Mouse (Mus musculus): ENCODE data around the gene Coa3. TPM values are rescaled to one million over a fixed set of nuclear protein-coding genes. Genes with fewer than 3 reads are reported as not detected.

The Coa3 gene
- polyA plus RNA-seq, 1 experiment from 2014 or later, result 204 TPM

- no peak overlapping the region for H3K27ac ChIP-seq (replicated peaks; ENCODE audit: low read depth, low read length)
- no peaks in the 10 kb centered on the region for H3K9me3 ChIP-seq (ENCODE audit: control insufficient read depth, low read length)
- peak overlapping the region; percentile 3; the same call in 1 of the 2 replicates for H3K4me3 ChIP-seq (ENCODE audit: low read depth, low read length)
- peaks cover 12% of the 10 kb centered on the region for H3K4me1 ChIP-seq (ENCODE audit: control insufficient read depth, insufficient read depth, low read length)
- WGBS, result 29% methylated on average over 27 of the region's 27 CpGs
- DNase-seq (ENCODE audit: low spot score) (no peak), ATAC-seq (ENCODE audit: insufficient number of reproducible peaks, low FRiP score, low TSS enrichment, low read depth) (no peak)
- H3K9ac ChIP-seq (ENCODE audit: low read length), result no peak overlapping the region
- peak overlapping the region; percentile 17; the same call in 1 of the 2 replicates for H3K4me2 ChIP-seq (ENCODE audit: low read depth, severe bottlenecking)
- H3K27me3 ChIP-seq (ENCODE audit: control insufficient read depth, insufficient read depth, low read length), result peaks cover 5% of the 10 kb centered on the region; the same call in 1 of the 2 replicates
- peaks cover 2% of the 10 kb centered on the region; the same call in 1 of the 2 replicates for H3K36me3 ChIP-seq (ENCODE audit: control insufficient read depth, insufficient read depth, low read length)
Observed at GRCm38 (mm10) chr11:101276319-101277070, 2.4 kb downstream of the Coa3 start.

- no peak for ATAC-seq (ENCODE audit: insufficient number of reproducible peaks, low FRiP score, low TSS enrichment, low read depth)
- H3K27me3 ChIP-seq (ENCODE audit: control insufficient read depth, insufficient read depth, low read length), result peaks cover 5% of the 10 kb centered on the region; the same call in 1 of the 2 replicates
- no peak for DNase-seq (ENCODE audit: low spot score)
- H3K9me3 ChIP-seq (ENCODE audit: control insufficient read depth, low read length), result no peaks in the 10 kb centered on the region
- H3K27ac ChIP-seq (replicated peaks; ENCODE audit: low read depth, low read length), result no peak overlapping the region
- H3K4me1 ChIP-seq (ENCODE audit: control insufficient read depth, insufficient read depth, low read length), result peaks cover 12% of the 10 kb centered on the region
- H3K4me2 ChIP-seq (ENCODE audit: low read depth, severe bottlenecking), result no peak overlapping the region
- peaks cover 2% of the 10 kb centered on the region; the same call in 1 of the 2 replicates for H3K36me3 ChIP-seq (ENCODE audit: control insufficient read depth, insufficient read depth, low read length)
- 68% methylated on average over 4 of the region's 4 CpGs for WGBS
- H3K4me3 ChIP-seq (ENCODE audit: low read depth, low read length), result no peak overlapping the region
- H3K9ac ChIP-seq (ENCODE audit: low read length), result no peak overlapping the region
Observed at GRCm38 (mm10) chr11:101275309-101275708, 3.6 kb downstream of the Coa3 start.

GRCm38 (mm10) chr11:101272446-101272845 lies 6.5 kb downstream of the Coa3 start:
- H3K9me3 ChIP-seq (ENCODE audit: control insufficient read depth, low read length), result no peaks in the 10 kb centered on the region
- peaks cover 2% of the 10 kb centered on the region; the same call in 1 of the 2 replicates for H3K36me3 ChIP-seq (ENCODE audit: control insufficient read depth, insufficient read depth, low read length)
- WGBS, result 83% methylated on average over 3 of the region's 3 CpGs
- ATAC-seq (ENCODE audit: insufficient number of reproducible peaks, low FRiP score, low TSS enrichment, low read depth) (no peak), DNase-seq (ENCODE audit: low spot score) (no peak)
- H3K9ac ChIP-seq (ENCODE audit: low read length), result no peak overlapping the region
- H3K27ac ChIP-seq (replicated peaks; ENCODE audit: low read depth, low read length), result no peak overlapping the region
- no peak overlapping the region for H3K4me2 ChIP-seq (ENCODE audit: low read depth, severe bottlenecking)
- H3K27me3 ChIP-seq (ENCODE audit: control insufficient read depth, insufficient read depth, low read length), result peaks cover 9% of the 10 kb centered on the region; the same call in 1 of the 2 replicates
- no peak overlapping the region for H3K4me3 ChIP-seq (ENCODE audit: low read depth, low read length)
- H3K4me1 ChIP-seq (ENCODE audit: control insufficient read depth, insufficient read depth, low read length), result peaks cover 6% of the 10 kb centered on the region

- Histone ChIP-seq H3K9me3 (ENCODE audit: control insufficient read depth, low read length) (no peaks in the 10 kb centered on the region), H3K27me3 (ENCODE audit: control insufficient read depth, insufficient read depth, low read length) (peaks cover 17% of the 10 kb centered on the region), H3K9ac (ENCODE audit: low read length) (no peak overlapping the region), H3K36me3 (ENCODE audit: control insufficient read depth, insufficient read depth, low read length) (no peaks in the 10 kb centered on the region), H3K4me1 (ENCODE audit: control insufficient read depth, insufficient read depth, low read length) (0 out of 2 replicates have a peak, but pooled peaks cover 4% of the 10 kb centered on the region), H3K4me3 (ENCODE audit: low read depth, low read length) (no peak overlapping the region), H3K27ac (replicated peaks; ENCODE audit: low read depth, low read length) (no peak overlapping the region), H3K4me2 (ENCODE audit: low read depth, severe bottlenecking) (no peak overlapping the region)
- DNase-seq (ENCODE audit: low spot score), result no peak
- WGBS, result 17% methylated on average over 10 of the region's 10 CpGs
- no peak for ATAC-seq (ENCODE audit: insufficient number of reproducible peaks, low FRiP score, low TSS enrichment, low read depth)
Observed at GRCm38 (mm10) chr11:101269577-101270116, 9.3 kb downstream of the Coa3 start.

- WGBS, result 24% methylated on average over 6 of the region's 6 CpGs
- Histone ChIP-seq H3K4me2 (ENCODE audit: low read depth, severe bottlenecking) (no peak overlapping the region; the same call in 1 of the 2 replicates), H3K36me3 (ENCODE audit: control insufficient read depth, insufficient read depth, low read length) (no peaks in the 10 kb centered on the region), H3K9me3 (ENCODE audit: control insufficient read depth, low read length) (no peaks in the 10 kb centered on the region), H3K4me1 (ENCODE audit: control insufficient read depth, insufficient read depth, low read length) (peaks cover 16% of the 10 kb centered on the region; the same call in 1 of the 2 replicates), H3K4me3 (ENCODE audit: low read depth, low read length) (no peak overlapping the region), H3K27me3 (ENCODE audit: control insufficient read depth, insufficient read depth, low read length) (peaks cover 46% of the 10 kb centered on the region), H3K9ac (ENCODE audit: low read length) (no peak overlapping the region), H3K27ac (replicated peaks; ENCODE audit: low read depth, low read length) (no peak overlapping the region)
- no peak for ATAC-seq (ENCODE audit: insufficient number of reproducible peaks, low FRiP score, low TSS enrichment, low read depth)
- DNase-seq (ENCODE audit: low spot score), result no peak
Observed at GRCm38 (mm10) chr11:101265906-101266305, 13.0 kb downstream of the Coa3 start.

DNA sequence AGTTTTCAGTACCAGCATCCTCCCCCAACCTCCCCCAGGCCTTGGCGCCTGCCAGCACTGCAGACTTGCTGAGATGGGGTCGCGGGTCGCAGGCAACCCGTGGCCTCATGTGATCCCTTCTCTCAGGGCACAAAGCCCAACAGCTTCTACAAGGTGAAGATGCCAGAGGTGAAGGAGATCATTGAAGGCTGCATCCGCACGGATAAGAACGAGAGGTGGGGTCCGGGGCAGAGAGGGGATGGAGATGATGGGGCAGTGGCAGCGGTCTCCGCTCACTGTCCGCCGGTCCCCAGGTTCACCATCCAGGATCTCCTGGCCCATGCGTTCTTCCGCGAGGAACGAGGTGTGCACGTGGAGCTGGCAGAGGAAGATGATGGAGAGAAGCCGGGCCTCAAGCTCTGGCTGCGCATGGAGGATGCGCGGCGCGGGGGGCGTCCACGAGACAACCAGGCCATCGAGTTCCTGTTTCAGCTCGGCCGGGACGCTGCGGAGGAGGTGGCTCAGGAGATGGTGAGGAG lies 13.9 kb downstream of the Coa3 start:
- ATAC-seq (ENCODE audit: insufficient number of reproducible peaks, low FRiP score, low TSS enrichment, low read depth) (no peak), DNase-seq (ENCODE audit: low spot score) (peak; percentile 62)
- Histone ChIP-seq H3K4me2 (ENCODE audit: low read depth, severe bottlenecking) (peak overlapping the region; percentile 44), H3K9ac (ENCODE audit: low read length) (peak overlapping the region; percentile 36), H3K9me3 (ENCODE audit: control insufficient read depth, low read length) (no peaks in the 10 kb centered on the region), H3K4me3 (ENCODE audit: low read depth, low read length) (peak overlapping the region; percentile 30), H3K4me1 (ENCODE audit: control insufficient read depth, insufficient read depth, low read length) (peaks cover 16% of the 10 kb centered on the region; the same call in 1 of the 2 replicates), H3K36me3 (ENCODE audit: control insufficient read depth, insufficient read depth, low read length) (no peaks in the 10 kb centered on the region; the same call in 1 of the 2 replicates), H3K27me3 (ENCODE audit: control insufficient read depth, insufficient read depth, low read length) (peaks cover 46% of the 10 kb centered on the region), H3K27ac (replicated peaks; ENCODE audit: low read depth, low read length) (no peak overlapping the region)
- 3% methylated on average over 31 of the region's 31 CpGs for WGBS

- peaks cover 46% of the 10 kb centered on the region for H3K27me3 ChIP-seq (ENCODE audit: control insufficient read depth, insufficient read depth, low read length)
- H3K36me3 ChIP-seq (ENCODE audit: control insufficient read depth, insufficient read depth, low read length), result no peaks in the 10 kb centered on the region; the same call in 1 of the 2 replicates
- H3K4me1 ChIP-seq (ENCODE audit: control insufficient read depth, insufficient read depth, low read length), result peaks cover 25% of the 10 kb centered on the region; the same call in 1 of the 2 replicates
- no peaks in the 10 kb centered on the region for H3K9me3 ChIP-seq (ENCODE audit: control insufficient read depth, low read length)
- H3K27ac ChIP-seq (replicated peaks; ENCODE audit: low read depth, low read length), result no peak overlapping the region
- H3K4me2 ChIP-seq (ENCODE audit: low read depth, severe bottlenecking), result no peak overlapping the region
- no peak overlapping the region for H3K9ac ChIP-seq (ENCODE audit: low read length)
- 7% methylated on average over 3 of the region's 3 CpGs for WGBS
- no peak overlapping the region for H3K4me3 ChIP-seq (ENCODE audit: low read depth, low read length)
- DNase-seq (ENCODE audit: low spot score) (peak; percentile 43), ATAC-seq (ENCODE audit: insufficient number of reproducible peaks, low FRiP score, low TSS enrichment, low read depth) (no peak)
Observed at GRCm38 (mm10) chr11:101263989-101264280, 15.0 kb downstream of the Coa3 start.

DNA sequence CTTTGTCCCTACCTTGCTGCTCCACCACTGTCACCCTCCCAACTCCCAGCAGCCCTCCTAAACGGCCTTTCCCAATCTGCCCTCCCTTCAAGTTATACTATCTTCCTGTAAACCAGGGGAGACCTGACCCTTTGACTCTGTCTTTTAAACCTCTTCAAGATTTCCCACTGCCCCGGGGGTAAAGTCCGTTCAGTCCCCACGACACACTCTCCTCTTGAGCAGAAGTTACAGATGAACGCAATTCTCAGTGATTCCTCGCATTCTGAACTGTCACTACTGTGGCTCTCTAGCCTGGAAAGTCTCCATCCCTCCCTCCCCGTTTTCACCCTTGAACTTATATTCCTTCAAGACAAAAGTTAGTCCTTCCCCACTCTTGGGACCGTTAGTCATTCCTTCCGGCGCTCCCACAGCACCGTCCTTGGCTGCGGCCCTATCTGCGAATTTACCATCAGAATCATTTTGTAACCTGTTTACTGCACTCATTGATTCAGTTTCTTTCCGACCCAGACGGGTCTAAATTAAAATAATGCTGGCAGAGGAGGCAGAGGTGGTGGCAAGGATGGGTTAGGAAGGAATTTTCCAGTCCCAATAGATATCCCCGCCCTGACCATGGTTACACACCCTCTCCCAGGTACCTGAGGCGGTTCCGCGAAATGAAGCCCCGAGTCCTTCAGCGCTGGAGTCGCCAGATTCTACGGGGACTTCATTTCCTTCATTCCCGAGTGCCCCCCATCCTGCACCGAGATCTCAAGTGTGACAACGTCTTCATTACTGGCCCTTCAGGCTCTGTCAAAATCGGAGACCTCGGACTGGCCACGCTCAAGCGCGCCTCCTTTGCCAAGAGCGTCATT lies 15.6 kb downstream of the Coa3 start:
- Histone ChIP-seq H3K27me3 (ENCODE audit: control insufficient read depth, insufficient read depth, low read length) (peaks cover 44% of the 10 kb centered on the region), H3K4me1 (ENCODE audit: control insufficient read depth, insufficient read depth, low read length) (peaks cover 25% of the 10 kb centered on the region; the same call in 1 of the 2 replicates), H3K9ac (ENCODE audit: low read length) (no peak overlapping the region), H3K27ac (replicated peaks; ENCODE audit: low read depth, low read length) (no peak overlapping the region), H3K4me3 (ENCODE audit: low read depth, low read length) (peak overlapping the region; percentile 18), H3K36me3 (ENCODE audit: control insufficient read depth, insufficient read depth, low read length) (no peaks in the 10 kb centered on the region; the same call in 1 of the 2 replicates), H3K9me3 (ENCODE audit: control insufficient read depth, low read length) (no peaks in the 10 kb centered on the region), H3K4me2 (ENCODE audit: low read depth, severe bottlenecking) (no peak overlapping the region; the same call in 1 of the 2 replicates)
- 2% methylated on average over 32 of the region's 32 CpGs for WGBS
- DNase-seq (ENCODE audit: low spot score) (peak; percentile 42), ATAC-seq (ENCODE audit: insufficient number of reproducible peaks, low FRiP score, low TSS enrichment, low read depth) (no peak)
